Mouse (Mus musculus): ENCODE measurements around the gene Fgfr2.

GRCm38 (mm10) chr7:132026671-132027070, 1096.5 kb downstream of the Fgfr2 start:
- no peak for TF ChIP-seq CTCF (IDR thresholded peaks at IDR 0.05; ENCODE audit: insufficient read depth, low read length)
- no peak for TF ChIP-seq POLR2A (IDR thresholded peaks at IDR 0.05; ENCODE audit: borderline replicate concordance, extremely low read depth, low read depth, low read length)
